Mouse (Mus musculus): ENCODE measurements around the gene Fev.

Fev gene

GRCm38 (mm10) chr1:74877199-74877598 lies 8.0 kb downstream of the Fev start:
- DNase-seq, result no peak

GRCm38 (mm10) chr1:74872218-74872617 lies 13.0 kb downstream of the Fev start:
- no peak for DNase-seq

DNA sequence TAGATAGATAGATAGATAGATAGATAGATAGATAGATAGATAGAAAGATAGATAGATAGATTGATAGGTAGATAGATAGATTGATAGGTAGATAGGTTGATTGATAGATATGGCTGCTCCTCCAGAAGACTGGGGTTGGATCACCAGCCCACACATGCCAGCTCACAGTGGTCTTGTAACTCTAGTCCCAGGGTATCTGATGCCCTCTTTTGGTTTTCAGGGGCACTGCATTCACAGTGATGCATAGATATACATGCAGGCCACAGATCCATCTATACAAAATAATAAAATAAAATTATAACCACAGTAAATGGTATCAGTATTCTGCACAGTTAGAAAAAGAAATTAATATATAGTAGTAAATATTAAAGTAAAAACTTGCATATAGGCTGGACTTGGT lies 23.4 kb downstream of the Fev start:
- DNase-seq, result no peak

DNA sequence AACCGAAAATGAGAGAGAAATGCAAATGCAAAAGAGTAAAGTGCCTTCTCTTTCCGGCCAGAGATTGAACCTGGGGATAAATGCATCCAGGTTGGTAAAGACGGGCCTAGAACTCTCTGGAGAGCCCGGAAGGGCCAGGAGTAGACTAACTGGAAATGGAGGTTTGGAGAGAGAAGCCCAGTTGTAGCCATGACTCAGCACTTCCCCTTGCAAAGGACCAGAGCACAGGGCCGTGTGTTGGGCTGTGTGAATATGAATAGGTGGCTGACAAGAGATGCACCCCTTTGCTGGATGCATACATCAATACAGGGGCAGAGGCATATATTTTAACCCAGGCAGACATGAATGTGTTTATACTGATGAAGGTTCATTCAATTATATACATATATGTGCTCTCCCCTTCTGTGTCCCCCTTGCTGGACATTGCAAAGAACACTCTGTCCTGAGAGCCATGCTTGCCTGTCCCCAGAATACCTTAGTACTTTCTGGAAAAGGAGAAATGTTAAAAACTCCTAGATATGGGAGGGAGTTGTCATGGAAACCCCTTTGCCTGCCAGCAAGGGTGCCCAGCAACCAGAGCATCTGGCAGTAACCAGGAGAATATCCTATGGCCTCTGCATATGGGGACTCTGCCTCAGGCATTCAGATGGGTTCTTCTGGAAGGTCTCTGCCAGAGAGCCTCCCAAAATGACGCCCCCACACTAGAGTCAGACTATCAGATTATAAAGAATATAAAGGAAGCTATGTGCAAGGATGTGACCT lies 25.8 kb downstream of the Fev start:
- DNase-seq, result no peak

DNA sequence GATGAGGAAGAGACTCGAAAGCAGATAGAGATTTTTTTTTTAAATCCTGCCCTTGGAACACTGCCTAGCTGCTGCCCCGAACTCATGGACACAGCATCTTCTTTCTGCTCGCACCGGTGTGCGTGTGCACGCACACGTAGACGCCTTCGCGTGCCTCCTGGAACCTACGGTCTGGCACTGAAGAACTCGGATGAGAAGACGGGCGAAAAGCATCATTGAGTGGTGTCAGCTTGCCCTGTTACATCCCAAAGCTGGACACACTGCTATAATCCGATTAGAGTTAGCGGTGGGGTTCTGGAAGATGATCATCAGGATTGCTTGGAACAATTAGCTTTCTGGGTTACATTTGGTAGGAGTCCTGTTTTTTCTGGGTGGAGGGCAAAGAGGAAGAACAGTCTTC lies 26.4 kb downstream of the Fev start:
- no peak for DNase-seq

DNA sequence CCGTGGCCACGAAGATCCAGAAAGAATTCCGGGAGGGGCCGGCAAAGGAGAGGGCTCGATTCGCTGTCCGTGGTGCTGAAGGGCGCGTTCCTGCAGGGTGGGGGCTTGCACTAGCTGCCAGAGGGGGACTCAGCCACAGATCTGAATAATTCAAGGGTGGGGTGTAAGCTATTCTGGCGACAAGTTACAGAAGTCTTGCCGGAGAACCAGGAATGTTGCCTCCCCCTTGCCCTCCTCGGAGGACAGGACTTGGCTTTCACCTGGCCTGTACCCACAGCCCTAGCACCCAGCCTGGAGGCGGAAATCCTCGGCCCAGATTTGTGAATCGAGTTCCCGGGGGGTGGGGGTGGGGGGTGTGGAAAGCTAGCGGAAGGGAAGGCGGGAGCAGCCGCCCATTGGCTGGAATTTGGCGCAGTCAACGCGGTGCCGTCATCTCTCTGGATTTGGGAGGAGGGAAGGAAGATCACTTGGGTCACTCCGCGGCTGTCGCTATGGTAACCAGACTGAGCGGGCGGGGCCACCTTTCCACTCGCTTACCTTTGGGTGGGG lies 27.0 kb downstream of the Fev start:
- DNase-seq, result peak; percentile 68

DNA sequence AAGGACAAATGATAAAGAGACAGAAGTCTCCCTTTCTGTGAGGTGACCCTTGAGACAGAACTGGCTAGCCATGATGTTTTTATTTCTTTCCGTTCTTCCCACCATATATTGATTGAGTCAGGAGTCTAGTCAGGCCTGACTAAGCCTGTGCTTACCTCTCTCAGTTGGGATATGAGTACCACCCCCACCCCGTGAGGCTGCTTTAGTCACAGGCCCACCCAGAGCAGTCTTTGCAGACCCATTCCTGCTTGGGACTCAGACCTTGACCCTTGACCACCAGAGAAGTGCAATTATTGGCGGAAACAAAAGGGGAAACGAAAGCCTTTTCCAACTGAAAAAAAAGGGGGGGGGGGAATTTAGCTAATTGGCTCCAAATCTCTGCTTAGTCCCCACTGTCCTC lies 27.5 kb downstream of the Fev start:
- DNase-seq, result no peak

DNA sequence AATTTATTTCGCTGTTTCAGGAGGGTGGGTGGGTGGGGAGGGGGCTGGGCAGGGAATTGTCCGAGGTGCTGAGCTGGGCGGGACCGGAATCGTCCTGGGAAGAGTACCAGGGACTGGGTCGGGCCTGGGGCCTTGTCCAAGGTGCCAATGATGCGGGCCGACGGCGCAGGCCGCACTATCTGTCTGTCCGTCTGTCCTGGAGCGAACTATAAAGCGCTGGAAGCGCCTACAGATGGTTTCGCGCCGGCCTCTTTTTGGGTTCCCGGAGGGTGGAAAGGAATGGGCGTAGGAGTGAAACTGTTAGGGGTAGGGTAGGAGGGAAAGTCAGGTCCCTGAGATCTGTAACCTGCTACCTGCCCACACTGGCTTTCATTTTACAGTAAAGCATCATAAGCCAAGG lies 28.0 kb downstream of the Fev start:
- no peak for DNase-seq

- no peak for DNase-seq
Measured at GRCm38 (mm10) chr1:74856791-74857190, 28.4 kb downstream of the Fev start.

DNA sequence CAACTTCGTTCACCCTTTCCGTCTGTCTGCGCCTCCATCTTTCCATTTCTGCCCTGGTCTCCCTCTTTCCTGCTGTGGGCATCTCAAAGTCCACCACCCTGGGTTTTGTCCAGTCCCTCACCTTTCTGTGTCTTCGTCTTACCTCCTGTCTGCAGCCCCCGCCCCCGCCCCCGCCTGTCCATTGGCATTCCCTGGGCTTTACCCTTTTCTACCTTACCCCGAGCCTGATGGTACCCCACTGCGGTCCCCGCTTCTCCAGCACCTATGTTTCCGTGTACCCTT lies 28.8 kb downstream of the Fev start:
- no peak for DNase-seq

DNA sequence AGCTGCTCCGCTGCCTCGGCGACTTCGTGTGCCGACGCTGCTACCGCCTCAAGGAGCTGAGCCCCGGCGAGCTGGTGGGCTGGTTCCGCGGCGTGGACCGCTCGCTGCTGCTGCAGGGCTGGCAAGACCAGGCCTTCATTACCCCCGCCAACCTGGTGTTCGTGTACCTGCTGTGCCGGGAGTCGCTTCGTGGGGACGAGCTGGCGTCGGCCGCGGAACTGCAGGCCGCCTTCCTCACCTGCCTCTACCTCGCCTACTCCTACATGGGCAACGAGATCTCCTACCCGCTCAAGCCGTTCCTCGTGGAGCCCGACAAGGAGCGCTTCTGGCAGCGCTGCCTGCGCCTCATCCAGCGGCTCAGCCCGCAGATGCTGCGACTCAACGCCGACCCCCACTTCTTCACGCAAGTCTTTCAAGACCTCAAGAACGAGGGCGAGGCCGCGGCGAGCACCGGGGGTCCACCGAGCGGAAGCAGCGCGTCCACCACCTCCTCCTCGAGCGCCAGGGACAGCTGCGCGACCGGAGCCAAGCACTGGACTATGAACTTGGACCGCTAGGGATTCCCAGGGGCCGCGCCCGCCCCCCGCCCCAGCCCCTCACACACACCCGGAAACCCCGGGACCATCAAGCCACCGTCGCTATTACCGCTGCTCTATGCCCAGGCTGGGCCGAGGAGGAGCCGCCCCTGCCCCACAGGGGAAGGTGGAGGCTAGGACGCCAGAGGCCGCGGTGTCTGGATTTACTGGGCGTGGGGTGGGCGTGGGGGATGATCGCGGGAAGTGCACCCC lies 29.4 kb downstream of the Fev start:
- DNase-seq, result no peak

DNA sequence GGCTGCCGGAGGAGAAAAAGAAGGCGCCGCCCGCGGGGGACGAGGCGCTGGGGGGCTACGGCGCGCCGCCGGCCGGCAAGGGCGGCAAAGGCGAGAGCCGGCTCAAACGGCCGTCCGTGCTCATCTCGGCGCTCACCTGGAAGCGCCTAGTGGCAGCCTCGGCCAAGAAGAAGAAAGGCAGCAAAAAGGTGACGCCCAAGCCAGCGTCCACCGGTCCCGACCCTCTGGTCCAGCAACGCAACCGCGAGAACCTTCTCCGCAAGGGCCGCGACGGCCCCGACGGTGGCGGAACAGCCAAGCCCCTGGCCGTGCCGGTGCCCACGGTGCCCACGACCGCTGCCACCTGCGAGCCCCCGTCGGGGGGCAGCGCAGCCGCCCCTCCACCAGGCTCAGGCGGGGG lies 30.1 kb downstream of the Fev start:
- no peak for DNase-seq

- peak; percentile 91 for DNase-seq
Measured at GRCm38 (mm10) chr1:74854306-74855056, 30.7 kb downstream of the Fev start, which contains the start of gene Cdk5r2. Gene Cdk5r2, plus strand, starts transcription at chr1:74854934.

- DNase-seq, result no peak
Measured at GRCm38 (mm10) chr1:74851001-74851775, 34.0 kb downstream of the Fev start.

DNA sequence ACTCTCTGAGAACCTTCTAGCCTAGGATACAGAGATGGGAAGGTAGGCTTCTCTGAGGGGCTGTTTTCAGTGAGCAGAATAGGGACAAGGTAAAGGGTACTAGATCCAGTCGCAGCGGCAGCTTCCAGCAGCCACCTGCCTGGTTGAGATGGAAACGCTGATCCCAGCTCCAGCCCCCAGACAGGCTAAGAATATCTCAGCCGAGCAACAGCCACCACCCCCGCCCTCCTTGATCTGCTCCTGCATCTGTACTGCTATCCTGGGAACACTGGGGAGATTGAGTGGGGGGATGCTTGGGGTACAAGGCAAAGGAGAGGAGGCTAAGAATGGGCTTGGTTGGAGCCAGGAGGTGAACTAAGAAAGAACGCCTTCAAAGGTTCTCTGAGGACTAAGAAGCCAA lies 35.0 kb downstream of the Fev start:
- no peak for DNase-seq

DNA sequence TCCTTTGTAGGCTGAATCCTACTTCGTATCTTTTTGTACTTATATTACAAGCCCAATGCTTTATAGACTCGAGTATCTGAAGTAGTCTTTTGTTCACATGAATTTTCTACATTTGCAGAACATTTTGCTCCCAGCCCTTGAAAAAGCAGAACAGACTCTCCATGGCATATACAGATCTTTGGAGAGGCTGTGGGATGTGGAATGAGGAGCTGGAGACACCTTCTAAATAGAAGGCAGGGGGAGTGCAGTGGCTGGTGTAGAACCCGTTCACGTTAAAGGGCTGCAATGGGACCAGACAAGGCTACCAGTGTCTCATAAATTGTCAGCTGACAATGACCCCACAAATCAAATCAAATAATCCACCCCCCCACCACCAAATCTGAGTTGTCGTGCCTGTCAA lies 36.3 kb downstream of the Fev start:
- DNase-seq, result no peak

- DNase-seq, result no peak
Measured at GRCm38 (mm10) chr1:74846341-74846740, 38.9 kb downstream of the Fev start.

DNA sequence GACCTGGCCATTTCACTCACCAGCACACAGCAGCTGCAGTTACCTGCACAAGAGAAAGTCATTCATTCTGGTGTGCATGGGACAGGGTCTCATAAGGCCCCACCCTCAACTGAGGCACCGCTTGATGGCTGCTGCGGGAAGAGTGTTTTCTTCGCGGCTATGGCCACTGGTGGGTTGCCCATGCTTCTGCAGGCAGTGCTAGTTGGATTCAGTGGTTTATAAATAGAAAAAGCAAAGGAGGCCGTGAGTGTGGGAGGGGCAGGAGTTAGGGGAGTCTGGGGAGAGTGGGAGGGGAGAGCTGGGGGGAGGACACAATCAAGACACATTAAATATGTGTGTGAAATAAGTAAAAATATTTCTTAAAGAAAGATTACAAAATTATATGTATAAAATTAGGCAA lies 42.1 kb downstream of the Fev start:
- DNase-seq, result no peak

DNA sequence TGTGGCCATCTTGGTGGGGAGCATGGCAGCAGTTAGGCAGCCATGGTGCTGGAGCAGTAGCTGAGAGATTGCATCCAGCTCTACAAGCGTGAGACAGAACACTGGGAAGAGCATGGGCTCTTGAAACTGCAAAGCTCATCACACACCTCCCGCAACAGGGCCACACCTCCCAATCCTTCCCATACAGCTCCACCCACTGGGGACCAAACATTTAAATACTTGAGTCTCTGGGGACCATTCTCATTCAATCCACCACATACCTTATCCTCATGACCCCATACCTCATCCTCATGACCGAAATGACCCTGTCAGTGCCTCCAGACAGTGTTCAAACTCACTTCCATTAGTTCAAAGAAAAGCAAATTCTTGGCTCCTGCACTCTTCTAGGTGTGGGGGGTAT lies 52.0 kb downstream of the Fev start:
- DNase-seq, result no peak
